Mouse (Mus musculus): Measurements from ENCODE around the gene Mia2.

DNA sequence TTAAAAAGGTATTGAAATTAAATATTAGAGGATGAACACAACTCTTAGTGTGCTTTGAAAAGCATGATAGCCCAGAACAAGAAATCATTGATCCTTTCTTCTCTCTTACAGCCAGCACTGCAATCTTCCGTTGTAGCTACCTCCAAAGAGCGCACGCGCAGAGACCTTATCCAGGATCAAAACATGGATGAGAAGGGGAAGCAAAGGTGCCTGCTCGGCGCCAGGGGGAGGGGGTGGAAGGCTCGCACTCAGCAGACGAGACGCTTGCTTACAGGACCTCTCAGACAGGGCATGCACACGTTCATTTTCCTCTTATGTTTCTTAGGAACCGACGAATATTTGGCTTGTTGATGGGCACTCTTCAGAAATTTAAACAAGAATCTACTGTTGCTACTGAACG, 26.8 kb upstream of the Mia2 start:
- TF ChIP-seq CTCF (IDR thresholded peaks at IDR 0.05; ENCODE audit: low read depth, low read length) (no peak), POLR2A (IDR thresholded peaks at IDR 0.05; ENCODE audit: insufficient read depth, low read length) (no peak), EP300 (IDR thresholded peaks at IDR 0.05; ENCODE audit: insufficient read depth, low read depth, low read length) (no peak)

All from ES-Bruce4 (cell line).